Mouse (Mus musculus): ENCODE results near the gene Spaca4. TPM values are rescaled to one million over a fixed set of nuclear protein-coding genes. Genes with fewer than 3 reads are reported as not detected.

Spaca4 gene
- polyA plus RNA-seq, 2 experiments, result not detected

- Histone ChIP-seq H3K4me2 (ENCODE audit: low read depth) (peak overlapping the region; percentile 78), H3K4me1 (replicated peaks; ENCODE audit: control insufficient read depth in 2 of 2, insufficient read depth in 2 of 2, low read length in 1 of 2) (peaks cover 29 to 32% of the 10 kb centered on the region in 2 experiments), H3K36me3 (replicated peaks; ENCODE audit: control insufficient read depth, insufficient read depth, low read depth) (peaks cover under 1% of the 10 kb centered on the region; the same call in 1 of the 2 replicates), H3K27me3 (ENCODE audit: control insufficient read depth, insufficient read depth, low read length) (peaks cover 10% of the 10 kb centered on the region), H3K9me3 (ENCODE audit: control insufficient read depth, low read length) (no peaks in the 10 kb centered on the region), H3K27ac (no peak overlapping the region), H3K9ac (replicated peaks) (no peak overlapping the region), H3K4me3 (ENCODE audit: insufficient read depth in 1 of 2, low read depth in 2 of 2, low read length in 2 of 2) (peak overlapping the region; percentile 43 to 46)
- TF ChIP-seq CTCF (IDR thresholded peaks at IDR 0.05; ENCODE audit: low read depth), result no peak
- no peak for TF ChIP-seq EP300 (IDR thresholded peaks at IDR 0.05; ENCODE audit: low read depth)
- no peak for DNase-seq (ENCODE audit: low read depth in 3 of 3, low spot score in 3 of 3)
- ATAC-seq (ENCODE audit: insufficient read depth), result no peak
- under 1% methylated on average over 21 of the region's 21 CpGs for WGBS (ENCODE audit: insufficient replicate concordance)
Measured at GRCm38 (mm10) chr7:45705443-45705864, 20.2 kb downstream of the Spaca4 start.

- H3K36me3 ChIP-seq (replicated peaks; ENCODE audit: control insufficient read depth, insufficient read depth, low read depth), result no peaks in the 10 kb centered on the region
- ATAC-seq (ENCODE audit: insufficient read depth), result peak; percentile 82
- under 1% methylated on average over 36 of the region's 36 CpGs for WGBS (ENCODE audit: insufficient replicate concordance)
- H3K9me3 ChIP-seq (ENCODE audit: control insufficient read depth, low read length), result no peaks in the 10 kb centered on the region
- peaks cover 16% of the 10 kb centered on the region for H3K27me3 ChIP-seq (ENCODE audit: control insufficient read depth, insufficient read depth, low read length)
- peaks cover 29 to 32% of the 10 kb centered on the region in 2 experiments for H3K4me1 ChIP-seq (replicated peaks; ENCODE audit: control insufficient read depth in 2 of 2, insufficient read depth in 2 of 2, low read length in 1 of 2)
- peak within 1 kb of the TSS; percentile 41 for H3K9ac ChIP-seq (replicated peaks)
- peak within 1 kb of the TSS; percentile 9; the same call in 1 of the 2 replicates for H3K27ac ChIP-seq
- peak within 1 kb of the TSS; percentile 78 for H3K4me2 ChIP-seq (ENCODE audit: low read depth)
- peak within 1 kb of the TSS; percentile 48 to 63 for H3K4me3 ChIP-seq (ENCODE audit: insufficient read depth in 1 of 2, low read depth in 2 of 2, low read length in 2 of 2)
- peak; percentile 93 to 94 (median 94) for DNase-seq (ENCODE audit: low read depth in 3 of 3, low spot score in 3 of 3)
- TF ChIP-seq CTCF (IDR thresholded peaks at IDR 0.05; ENCODE audit: low read depth), result no peak
- TF ChIP-seq EP300 (IDR thresholded peaks at IDR 0.05; ENCODE audit: low read depth), result 0 out of 2 replicates have a peak, but pooled peaks have one; percentile 6
Measured at GRCm38 (mm10) chr7:45704730-45705442, 20.7 kb downstream of the Spaca4 start, which contains the start of gene Dbp. Gene Dbp, plus strand, starts transcription at chr7:45705088.

GRCm38 (mm10) chr7:45704046-45704559, 21.5 kb downstream of the Spaca4 start:
- Histone ChIP-seq H3K4me2 (ENCODE audit: low read depth) (peak overlapping the region; percentile 78), H3K27me3 (ENCODE audit: control insufficient read depth, insufficient read depth, low read length) (peaks cover 24% of the 10 kb centered on the region), H3K36me3 (replicated peaks; ENCODE audit: control insufficient read depth, insufficient read depth, low read depth) (no peaks in the 10 kb centered on the region), H3K9ac (replicated peaks) (peak overlapping the region; percentile 41), H3K4me1 (replicated peaks; ENCODE audit: control insufficient read depth in 2 of 2, insufficient read depth in 2 of 2, low read length in 1 of 2) (peaks cover 29 to 32% of the 10 kb centered on the region in 2 experiments), H3K27ac (peak overlapping the region; percentile 9; the same call in 1 of the 2 replicates), H3K4me3 (ENCODE audit: insufficient read depth in 1 of 2, low read depth in 2 of 2, low read length in 2 of 2) (peak overlapping the region; percentile 42 to 48), H3K9me3 (ENCODE audit: control insufficient read depth, low read length) (no peaks in the 10 kb centered on the region)
- ATAC-seq (ENCODE audit: insufficient read depth) (peak; percentile 55), DNase-seq (ENCODE audit: low read depth in 3 of 3, low spot score in 3 of 3) (peak in 1 of 3 experiments; percentile 66)
- TF ChIP-seq CTCF (IDR thresholded peaks at IDR 0.05; ENCODE audit: low read depth) (no peak), EP300 (IDR thresholded peaks at IDR 0.05; ENCODE audit: low read depth) (no peak)
- WGBS (ENCODE audit: insufficient replicate concordance), result under 1% methylated on average over 13 of the region's 13 CpGs

GRCm38 (mm10) chr7:45703521-45704033, 22.0 kb downstream of the Spaca4 start:
- Histone ChIP-seq H3K9me3 (ENCODE audit: control insufficient read depth, low read length) (no peaks in the 10 kb centered on the region), H3K4me1 (replicated peaks; ENCODE audit: control insufficient read depth in 2 of 2, insufficient read depth in 2 of 2, low read length in 1 of 2) (peaks cover 29 to 32% of the 10 kb centered on the region in 2 experiments), H3K4me3 (ENCODE audit: insufficient read depth in 1 of 2, low read depth in 2 of 2, low read length in 2 of 2) (no peak overlapping the region; a peak in 1 of 4 replicates), H3K27ac (no peak overlapping the region), H3K4me2 (ENCODE audit: low read depth) (peak overlapping the region; percentile 78), H3K36me3 (replicated peaks; ENCODE audit: control insufficient read depth, insufficient read depth, low read depth) (no peaks in the 10 kb centered on the region), H3K9ac (replicated peaks) (no peak overlapping the region; the same call in 1 of the 2 replicates), H3K27me3 (ENCODE audit: control insufficient read depth, insufficient read depth, low read length) (peaks cover 27% of the 10 kb centered on the region)
- DNase-seq (ENCODE audit: low read depth in 3 of 3, low spot score in 3 of 3) (no peak), ATAC-seq (ENCODE audit: insufficient read depth) (no peak)
- TF ChIP-seq EP300 (IDR thresholded peaks at IDR 0.05; ENCODE audit: low read depth), result no peak
- no peak for TF ChIP-seq CTCF (IDR thresholded peaks at IDR 0.05; ENCODE audit: low read depth)
- 56% methylated on average over 12 of the region's 12 CpGs for WGBS (ENCODE audit: insufficient replicate concordance)
